Mouse (Mus musculus): ENCODE results near the gene Smad5.
A peak's percentile ranks its signal among the peaks of the same experiment; 100 is the strongest.

Gene Smad5

DNA sequence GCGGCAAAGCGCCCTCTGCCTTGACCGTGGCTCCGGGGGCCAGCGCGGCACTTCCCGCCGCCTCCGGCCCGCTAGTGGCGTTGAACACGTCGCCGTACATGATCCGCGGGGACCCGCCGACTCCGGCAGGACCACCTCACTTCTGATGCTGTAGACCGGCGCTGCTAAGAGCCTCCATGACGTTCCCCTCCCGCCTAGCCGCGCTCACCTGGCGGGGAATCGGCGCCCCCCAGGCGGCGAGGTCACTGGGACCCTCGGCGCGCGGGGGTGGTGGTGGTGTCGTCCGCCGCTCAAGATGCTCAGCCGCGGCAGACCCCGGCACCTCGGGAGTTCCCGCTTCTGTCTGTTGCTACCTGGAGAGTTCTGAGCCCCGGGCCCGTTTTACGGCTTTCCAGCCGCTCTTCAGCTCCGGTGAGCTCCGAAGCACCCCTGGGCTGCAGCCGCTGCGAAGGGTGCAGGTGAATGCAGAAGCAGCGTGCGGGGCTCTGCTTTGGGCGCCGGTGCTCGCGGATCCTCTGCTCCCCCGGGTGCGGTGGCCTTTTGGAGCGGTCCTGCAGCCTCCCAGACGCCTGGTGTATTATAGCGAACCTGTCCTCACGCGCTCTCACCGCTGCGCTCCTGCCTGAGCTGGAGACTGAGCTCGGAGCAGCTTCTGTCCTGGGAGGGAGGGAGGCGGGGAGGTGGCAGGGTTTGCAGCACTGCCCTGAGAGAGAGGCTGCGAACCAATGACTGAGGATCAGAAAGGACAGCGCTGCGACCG lies 50.6 kb downstream of the Smad5 start, which contains the start of gene Gm45623:
Gm45623 (minus strand) TSS at position 636 of the 760 bp plus-strand sequence.
- DNase-seq (ENCODE audit: low spot score in 2 of 2), result no peak

DNA sequence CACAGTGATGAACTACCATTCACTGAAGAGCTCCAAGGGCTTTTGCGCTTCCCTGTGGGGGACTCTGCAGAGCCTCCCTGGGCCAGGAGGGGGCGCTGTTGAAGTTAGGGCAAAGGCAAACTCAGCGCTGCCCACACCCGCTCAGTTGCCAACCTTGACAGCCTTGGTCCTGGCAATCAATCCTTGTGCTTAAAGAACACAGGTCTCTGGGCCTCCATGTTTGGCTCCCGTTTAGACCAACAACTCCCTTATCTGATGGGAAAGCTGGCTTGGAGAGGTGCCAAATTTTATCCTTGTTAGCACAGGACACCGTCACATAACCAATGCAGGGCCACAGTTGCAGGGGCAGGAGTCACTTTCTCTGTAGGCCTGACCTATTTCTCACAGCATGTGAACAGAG lies 53.1 kb downstream of the Smad5 start:
- no peak for DNase-seq (ENCODE audit: low spot score in 2 of 2)

- DNase-seq (ENCODE audit: low spot score in 2 of 2), result no peak
These were observed 54.4 kb downstream of the Smad5 start for GRCm38 (mm10) chr13:56757201-56757600.

- DNase-seq (ENCODE audit: low spot score in 2 of 2), result peak; percentile 55 to 73
These were observed 55.7 kb downstream of the Smad5 start for GRCm38 (mm10) chr13:56758492-56758891.

DNA sequence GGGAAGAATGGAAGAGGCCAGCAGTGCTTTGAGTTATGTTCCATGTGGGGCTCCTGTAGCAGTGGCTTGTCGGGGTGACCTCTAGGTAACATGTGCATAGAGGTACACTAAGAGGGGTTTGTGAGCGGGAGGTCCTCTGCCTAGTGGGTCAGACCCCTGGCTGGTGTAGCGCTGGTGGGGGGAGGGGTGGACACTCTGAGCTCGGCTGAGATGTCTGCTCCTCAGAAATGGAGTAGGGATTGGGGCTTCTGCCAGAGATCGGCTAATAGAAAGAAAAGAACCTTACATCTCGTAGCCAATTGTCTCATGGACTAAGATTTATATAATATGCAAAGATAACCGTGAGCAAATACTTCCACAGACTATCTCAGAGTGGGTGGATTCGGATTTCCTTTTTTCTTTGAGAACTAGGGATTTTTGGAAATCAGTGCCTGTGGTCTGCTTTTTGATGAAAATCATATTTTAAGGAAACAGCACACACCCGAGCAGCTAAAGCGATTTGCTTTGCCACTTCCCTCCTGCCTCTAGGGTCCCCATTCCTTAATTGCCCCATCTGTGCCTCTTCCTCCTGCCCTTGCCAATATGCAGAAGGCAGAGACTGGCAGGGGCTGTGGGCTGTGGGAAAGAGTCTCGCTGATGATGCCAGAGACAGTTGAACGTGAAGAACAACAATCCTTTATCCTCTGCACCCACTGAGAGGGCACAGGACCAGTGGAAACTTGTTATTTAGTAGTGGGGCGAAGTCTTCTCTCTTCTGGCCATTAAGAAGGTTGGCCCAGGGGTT lies 59.8 kb downstream of the Smad5 start:
- DNase-seq (ENCODE audit: low spot score in 2 of 2), result no peak

DNA sequence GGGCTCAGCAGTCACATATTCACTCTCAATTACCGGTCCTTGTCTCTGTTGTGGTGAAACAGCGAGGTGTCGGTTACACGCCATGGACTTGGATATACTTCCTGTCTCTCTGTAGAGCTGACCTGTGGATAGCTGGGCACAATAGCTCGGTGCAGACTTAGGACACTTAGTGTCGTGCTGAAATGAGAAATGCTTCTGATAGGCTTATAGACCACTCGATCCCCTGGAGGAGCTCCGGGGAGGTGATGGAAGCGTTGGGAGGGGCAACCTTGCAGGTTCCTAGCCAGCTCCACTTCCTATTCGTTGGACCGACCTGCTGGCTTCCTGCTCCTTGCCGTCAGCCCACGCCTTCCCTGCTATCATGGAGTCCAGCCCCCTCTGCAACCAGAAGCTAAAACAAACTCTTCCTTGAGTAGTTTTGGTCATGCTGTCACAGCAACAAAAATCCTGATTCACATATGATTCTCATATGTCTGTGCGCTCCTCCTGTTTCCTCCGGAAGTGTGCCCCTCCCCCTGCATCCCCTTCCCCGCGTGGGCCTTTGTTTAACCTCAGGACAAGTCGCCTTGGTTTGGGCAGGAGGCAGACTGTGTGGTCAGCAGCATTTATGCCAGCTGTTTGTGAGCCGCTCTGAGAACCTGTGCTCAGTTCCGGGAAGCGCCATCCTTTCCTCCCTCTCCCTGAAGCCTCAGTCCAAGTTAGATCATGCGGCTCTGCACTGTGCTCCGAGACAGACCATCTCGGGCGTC lies 62.6 kb downstream of the Smad5 start:
- DNase-seq (ENCODE audit: low spot score in 2 of 2), result no peak

DNA sequence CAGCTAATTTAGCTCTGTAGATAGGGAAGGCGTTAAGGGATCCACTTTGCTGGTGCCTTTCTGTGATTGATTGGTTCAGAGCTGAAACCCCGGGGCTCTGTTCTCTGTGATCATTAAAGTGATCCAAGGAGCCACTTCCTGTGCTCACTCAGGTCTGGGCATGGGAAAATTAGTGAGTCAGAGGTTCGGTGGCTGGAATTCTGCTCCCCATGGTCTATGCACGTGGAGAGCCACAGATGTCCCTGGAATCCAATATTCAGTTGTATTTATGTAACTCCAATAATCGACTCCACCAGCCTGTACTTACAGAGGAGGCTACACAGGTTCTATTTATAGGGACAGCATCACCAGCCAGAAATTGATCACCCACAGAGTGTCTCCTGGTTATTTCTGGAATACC lies 63.4 kb downstream of the Smad5 start:
- DNase-seq (ENCODE audit: low spot score in 2 of 2), result no peak

DNA sequence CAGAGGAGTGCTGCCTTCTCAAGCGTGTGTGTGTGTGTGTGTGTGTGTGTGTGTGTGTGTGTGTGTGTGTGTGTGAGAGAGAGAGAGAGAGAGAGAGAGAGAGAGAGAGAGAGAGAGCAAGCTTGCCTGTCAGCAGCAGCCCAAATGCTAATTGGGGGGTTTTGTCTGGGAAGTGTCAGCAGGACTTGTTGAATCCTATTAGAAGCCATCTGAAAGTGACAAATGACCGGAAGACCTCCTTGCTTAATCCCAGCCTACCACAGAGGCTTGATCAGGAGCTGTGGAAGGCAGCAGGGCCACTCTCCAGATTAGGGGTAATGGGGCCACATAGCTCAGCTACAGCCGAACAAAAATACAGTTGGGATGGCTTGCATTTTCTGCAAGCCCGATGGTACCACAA lies 66.6 kb downstream of the Smad5 start:
- no peak for DNase-seq (ENCODE audit: low spot score in 2 of 2)

DNA sequence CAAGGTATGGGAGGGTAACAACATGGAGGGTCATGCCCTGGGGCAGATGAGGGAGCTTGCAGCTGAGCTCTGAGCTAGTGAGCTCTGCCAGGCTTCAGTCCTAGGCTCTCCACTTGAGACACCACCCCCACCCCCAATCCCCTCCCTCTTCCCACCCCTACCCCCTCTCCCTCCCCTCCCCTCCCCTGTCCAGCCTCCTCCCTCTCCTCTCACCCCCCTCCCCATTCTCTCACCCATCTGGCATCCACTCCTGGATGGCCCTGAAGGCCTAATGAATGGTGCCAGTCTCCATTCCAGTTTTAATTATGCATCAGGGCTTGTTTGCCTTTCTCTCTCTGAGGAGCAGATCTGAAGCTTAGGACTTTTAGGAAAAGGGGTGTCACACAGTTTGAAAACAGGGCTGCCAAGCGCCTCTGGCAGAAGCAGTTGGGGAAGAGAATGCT lies 67.3 kb downstream of the Smad5 start:
- no peak for DNase-seq (ENCODE audit: low spot score in 2 of 2)

- no peak for DNase-seq (ENCODE audit: low spot score in 2 of 2)
These were observed 68.0 kb downstream of the Smad5 start for GRCm38 (mm10) chr13:56770786-56771185.

DNA sequence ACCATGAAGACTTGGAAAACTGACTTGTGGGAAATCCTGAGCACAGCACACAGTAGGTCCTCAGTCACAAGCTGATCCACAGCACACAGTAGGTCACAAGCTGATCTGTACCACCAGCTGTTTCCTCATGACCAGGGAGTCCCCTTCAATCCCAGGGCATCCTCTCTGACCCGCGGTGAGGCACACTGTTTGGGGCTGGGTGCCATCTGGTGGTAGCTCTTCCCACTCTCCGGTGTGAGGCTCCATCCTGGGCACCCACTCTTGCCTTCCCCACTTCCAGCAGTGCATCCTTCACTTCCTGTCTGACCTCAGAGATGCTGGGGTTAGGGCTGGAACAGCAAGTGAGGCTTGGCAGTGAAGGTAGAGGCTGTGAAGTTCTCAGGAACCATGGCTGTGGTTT lies 69.8 kb downstream of the Smad5 start:
- no peak for DNase-seq (ENCODE audit: low spot score in 2 of 2)

DNA sequence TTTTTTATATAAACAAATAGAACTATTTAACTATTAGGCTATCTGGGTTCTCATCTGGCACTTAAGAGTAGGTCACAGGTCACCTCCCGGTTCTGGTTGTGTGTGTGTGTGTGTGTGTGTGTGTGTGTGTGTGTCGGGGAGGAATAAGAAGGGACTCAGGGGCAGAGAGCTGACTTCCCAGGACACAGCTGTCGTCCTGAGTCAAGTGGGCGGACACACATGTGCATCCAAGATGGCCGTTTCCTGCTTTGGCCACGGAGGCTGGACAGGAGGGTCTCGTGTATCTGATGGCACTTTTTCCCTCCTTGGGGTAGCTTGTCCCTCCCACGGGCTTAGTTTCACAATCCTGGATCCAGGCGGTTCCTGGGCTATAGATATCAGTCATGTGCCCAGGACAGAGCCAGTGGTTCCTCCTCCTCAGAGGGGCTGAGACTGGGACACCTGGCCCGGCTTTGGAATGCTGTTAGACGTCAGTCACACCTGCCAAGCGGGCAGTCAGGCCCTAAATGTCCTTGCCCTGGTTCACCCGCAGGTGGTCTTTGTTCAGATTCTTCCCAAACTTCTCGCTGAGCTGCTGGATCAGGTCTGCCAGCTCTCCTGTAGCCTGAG lies 70.6 kb downstream of the Smad5 start:
- no peak for DNase-seq (ENCODE audit: low spot score in 2 of 2)

DNA sequence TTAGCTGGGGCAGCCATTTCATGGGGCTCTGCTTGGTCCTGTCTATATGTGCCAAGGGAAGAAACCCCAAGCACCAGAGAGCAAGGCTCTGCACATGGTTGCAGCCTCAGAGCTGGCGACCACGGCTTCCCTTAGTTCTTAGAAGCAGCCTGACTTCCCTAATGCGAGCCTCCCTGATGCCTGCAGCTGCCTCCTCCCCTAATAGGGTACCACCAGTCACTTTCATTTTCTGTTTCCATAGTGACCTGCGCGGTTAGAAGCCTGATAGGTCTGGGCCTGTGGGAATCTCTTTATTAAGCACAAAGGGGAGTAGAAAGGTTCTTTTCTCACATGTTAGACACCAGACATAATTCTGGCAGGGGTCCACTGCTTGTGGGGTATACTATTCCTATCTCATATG lies 71.5 kb downstream of the Smad5 start:
- no peak for DNase-seq (ENCODE audit: low spot score in 2 of 2)

DNA sequence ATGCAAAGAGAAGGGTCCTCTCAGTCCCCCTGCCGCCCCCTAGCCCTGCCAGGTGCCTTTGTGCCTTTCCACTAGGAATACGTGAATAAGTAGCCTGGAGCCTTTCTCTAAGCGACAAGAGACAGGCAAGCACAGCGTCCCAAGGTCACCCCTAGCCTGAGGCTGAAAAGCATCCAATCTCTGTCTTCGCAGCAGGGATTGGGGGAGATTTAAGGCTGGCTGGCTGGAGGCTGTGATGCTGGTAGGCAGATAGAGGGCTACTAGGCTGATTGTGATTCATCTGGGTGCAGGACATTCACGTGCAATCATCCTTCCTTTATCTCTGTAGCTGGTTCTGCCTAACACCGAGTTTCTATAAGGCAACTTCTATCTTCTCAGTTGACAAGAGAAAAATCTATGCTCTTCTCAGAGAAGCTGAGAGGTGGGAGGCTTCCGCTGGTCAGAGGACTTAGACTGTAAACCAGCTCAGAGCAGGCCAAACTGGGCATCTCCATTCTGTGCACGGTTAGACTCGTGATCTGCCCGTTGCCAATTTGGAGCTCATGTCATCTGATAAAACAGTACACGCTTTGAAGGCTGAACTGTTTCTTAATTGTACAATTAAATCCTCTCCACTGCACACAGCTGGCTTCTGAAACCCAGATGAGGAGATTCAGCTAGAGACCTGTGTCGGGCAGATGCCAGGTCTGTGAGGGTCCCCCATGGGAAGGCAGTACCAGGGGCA lies 78.1 kb downstream of the Smad5 start:
- no peak for DNase-seq (ENCODE audit: low spot score in 2 of 2)

- no peak for DNase-seq (ENCODE audit: low spot score in 2 of 2)
These were observed 78.9 kb downstream of the Smad5 start for GRCm38 (mm10) chr13:56781697-56782096.

DNA sequence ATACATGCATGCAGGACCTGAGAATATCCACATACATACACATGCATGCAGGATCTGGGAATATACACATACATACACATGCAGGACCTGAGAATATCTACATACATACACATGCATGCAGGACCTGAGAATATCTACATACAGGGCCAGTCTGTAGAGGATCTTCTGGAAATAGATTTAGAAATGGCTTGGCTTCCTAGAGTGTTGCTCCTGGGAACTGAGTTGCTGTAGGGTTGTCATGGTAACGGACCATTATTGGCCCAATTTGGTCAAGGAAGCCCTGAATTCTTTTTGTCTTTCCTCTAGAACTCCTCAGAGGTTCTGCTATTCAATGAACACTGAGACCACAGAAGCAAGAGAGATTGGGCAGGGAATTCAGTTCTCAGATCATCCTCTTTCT lies 79.8 kb downstream of the Smad5 start:
- no peak for DNase-seq (ENCODE audit: low spot score in 2 of 2)

- DNase-seq (ENCODE audit: low spot score in 2 of 2), result no peak
These were observed 87.9 kb downstream of the Smad5 start for GRCm38 (mm10) chr13:56790683-56791082.

All from frontal cortex, postnatal 25 days (tissue).